ENCODE assay signal across 21 mouse cellular contexts in the genomic region with DNA sequence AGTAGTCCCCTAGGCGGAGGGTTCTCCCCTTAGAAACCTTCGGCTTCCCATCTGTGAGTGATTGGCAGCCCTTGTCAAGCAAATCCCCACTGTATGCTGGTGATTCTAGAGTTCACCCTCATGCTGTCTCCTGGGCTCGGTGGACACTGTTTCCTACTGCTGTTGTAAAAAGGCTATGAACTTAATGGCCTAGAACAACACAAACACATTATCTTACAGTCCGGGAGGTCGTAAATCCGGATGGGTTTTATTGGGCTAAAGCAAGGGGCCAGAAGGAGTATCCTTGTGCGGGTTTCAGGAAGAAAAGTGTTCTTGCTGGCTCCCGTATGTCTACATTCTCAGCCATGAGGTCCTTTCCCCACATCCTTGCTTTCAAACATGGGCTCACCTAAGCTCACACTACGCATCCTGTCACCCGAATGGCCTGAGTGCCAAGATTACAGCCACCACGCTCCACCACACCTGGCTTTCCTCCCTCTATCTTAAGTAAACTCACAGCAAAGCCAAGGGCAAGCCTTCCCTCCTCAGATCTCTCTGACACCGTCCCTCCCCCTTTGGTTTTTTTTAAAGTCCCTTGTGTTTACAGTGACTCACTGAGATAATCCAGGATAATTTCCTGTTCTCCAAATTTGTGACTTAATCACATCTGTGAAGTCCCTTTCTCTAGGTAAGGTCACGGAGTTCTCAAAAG. TPM values are rescaled to one million over a fixed set of nuclear protein-coding genes. Genes with fewer than 3 reads are reported as not detected.
DNase-seq lines count a peak whose midpoint lies in the region; ATAC-seq lines count a peak whose summit lies in the region.
"Had no signal": no experiment of that assay in that cellular context is flagged by ENCODE, and none has a peak within 500 bp of the region (broad histone marks: within the 10 kb centered on the region; RNA-seq: fewer than 3 reads in every experiment).

No protein-coding gene starts in this region.

- peak; percentile 81 for ATAC-seq in kidney, embryonic 15.5 days (replicated peaks; ENCODE audit: low FRiP score)
- ATAC-seq in intestine, embryonic 16.5 days: peak; percentile 82
- no peak for ATAC-seq in megakaryocyte-erythroid progenitor cell, adult 5-6 weeks (replicated peaks; ENCODE audit: low FRiP score, low TSS enrichment, poor library complexity, severe bottlenecking)
- ATAC-seq: forebrain, embryonic 16.5 days; midbrain, embryonic 13.5 days had no signal

- no peak overlapping the region for H3K4me3 ChIP-seq in kidney, embryonic 15.5 days (replicated peaks)
- no peak overlapping the region for H3K4me3 ChIP-seq in intestine, embryonic 16.5 days (ENCODE audit: low read length)
- H3K4me3 ChIP-seq: embryonic facial prominence, embryonic 15.5 days; limb, embryonic 12.5 days; liver, embryonic 13.5 days; lung, embryonic 15.5 days; midbrain, embryonic 13.5 days had no signal

- no peak overlapping the region for H3K9ac ChIP-seq in kidney, embryonic 15.5 days
- H3K9ac ChIP-seq in intestine, embryonic 16.5 days (ENCODE audit: low read depth, low read length): no peak overlapping the region
- H3K9ac ChIP-seq: embryonic facial prominence, embryonic 15.5 days; limb, embryonic 12.5 days; liver, embryonic 13.5 days; lung, embryonic 15.5 days; midbrain, embryonic 13.5 days had no signal

- H3K4me1 ChIP-seq in kidney, embryonic 15.5 days: peaks cover 43% of the 10 kb centered on the region
- H3K4me1 ChIP-seq in intestine, embryonic 16.5 days (ENCODE audit: control insufficient read depth, insufficient read depth, low read length): peaks cover 15% of the 10 kb centered on the region; the same call in 1 of the 2 replicates
- H3K4me1 ChIP-seq: embryonic facial prominence, embryonic 15.5 days had no signal

- no peaks in the 10 kb centered on the region for H3K9me3 ChIP-seq in kidney, embryonic 15.5 days (replicated peaks)
- no peaks in the 10 kb centered on the region for H3K9me3 ChIP-seq in intestine, embryonic 16.5 days (ENCODE audit: control insufficient read depth, low read length)
- H3K9me3 ChIP-seq: embryonic facial prominence, embryonic 15.5 days; limb, embryonic 12.5 days; liver, embryonic 13.5 days; lung, embryonic 15.5 days; midbrain, embryonic 13.5 days had no signal

- no peaks in the 10 kb centered on the region for H3K36me3 ChIP-seq in kidney, embryonic 15.5 days
- no peaks in the 10 kb centered on the region for H3K36me3 ChIP-seq in intestine, embryonic 16.5 days (ENCODE audit: control insufficient read depth, insufficient read depth, low read length)
- H3K36me3 ChIP-seq: embryonic facial prominence, embryonic 15.5 days; limb, embryonic 12.5 days; liver, embryonic 13.5 days; lung, embryonic 15.5 days; midbrain, embryonic 13.5 days had no signal

- peak overlapping the region; percentile 14 for H3K4me2 ChIP-seq in kidney, embryonic 15.5 days
- no peak overlapping the region for H3K4me2 ChIP-seq in intestine, embryonic 16.5 days (ENCODE audit: low read depth, low read length)
- H3K4me2 ChIP-seq: embryonic facial prominence, embryonic 15.5 days; limb, embryonic 12.5 days; liver, embryonic 13.5 days; lung, embryonic 15.5 days; midbrain, embryonic 13.5 days had no signal

- DNase-seq in kidney, adult 11 months: no peak
- DNase-seq in urinary bladder, adult 18-20 months (ENCODE audit: low spot score in 2 of 2): peak; percentile 12 to 26
- no peak for DNase-seq in urinary bladder, postnatal 4 days (ENCODE audit: low spot score in 2 of 2)
- DNase-seq in thymus, postnatal 10 days (ENCODE audit: low spot score in 2 of 2): no peak
- DNase-seq: adrenal gland, postnatal 36 days; cerebellum, adult 11-12 months; cerebellum, postnatal 25 days; embryo, embryonic 11 days; gastrocnemius, postnatal 25 days; liver, embryonic 13.5 days; right cerebral cortex, postnatal 14 days; spleen, adult 18-20 months; thymus, postnatal 25 days had no signal

- H3K27me3 ChIP-seq in kidney, embryonic 15.5 days: peaks cover 35% of the 10 kb centered on the region
- H3K27me3 ChIP-seq in intestine, embryonic 16.5 days (replicated peaks; ENCODE audit: control insufficient read depth, insufficient read depth, low read length): 0 out of 2 replicates have a peak, but pooled peaks cover 3% of the 10 kb centered on the region
- H3K27me3 ChIP-seq: embryonic facial prominence, embryonic 15.5 days; limb, embryonic 12.5 days; liver, embryonic 13.5 days; lung, embryonic 15.5 days; midbrain, embryonic 13.5 days had no signal

- H3K27ac ChIP-seq in kidney, embryonic 15.5 days: peak overlapping the region; percentile 76
- no peak overlapping the region for H3K27ac ChIP-seq in intestine, embryonic 16.5 days (ENCODE audit: low read length)
- H3K27ac ChIP-seq: embryonic facial prominence, embryonic 15.5 days; limb, embryonic 12.5 days; liver, embryonic 13.5 days; lung, embryonic 15.5 days; midbrain, embryonic 13.5 days had no signal

- WGBS in kidney, embryonic 15.5 days: 7% methylated on average over 13 of the region's 13 CpGs
- WGBS in intestine, embryonic 16.5 days: 31% methylated on average over 13 of the region's 13 CpGs

RNA-seq across cellular contexts. Expression of gene Dusp5, which starts 17.5 kb away (rescaled TPM):
- polyA plus RNA-seq in kidney, embryonic 15.5 days (2015; fragmentation: Nextera tagmentation; extraction: Ambion mirVana): 11.0 and 11.1 TPM in 2 replicates
- 7.9 and 11.0 TPM in 2 replicates for polyA plus RNA-seq in intestine, embryonic 16.5 days (2015; fragmentation: Nextera tagmentation; extraction: Ambion mirVana)
- 1.6 and 2.9 TPM in 2 replicates for total RNA-seq in megakaryocyte-erythroid progenitor cell, adult 5-6 weeks (2014; fragmentation: Nextera tagmentation)
- total RNA-seq in megakaryocyte-erythroid progenitor cell, adult 5-6 weeks (2017): 5.4 and 12.3 TPM in 2 replicates

Comparison
In these comparisons a context has a peak if more than half of its experiments do, and no peak if none do; other contexts are left out.
1. DNase-seq: peak in urinary bladder, adult 18-20 months (2 of 2); none in kidney, adult 11 months (single experiment), urinary bladder, postnatal 4 days (0 of 2) and thymus, postnatal 10 days (0 of 2).